Mouse (Mus musculus) MEL (cell line): ENCODE measurements at regions not wholly inside any gene's neighbourhood (a gene's known extent, or its start where the extent isn't known, plus 50 kb on each side); places are given as distances from the start of the nearest gene placed in this dataset.

Experiments
- CTCF ChIP-seq, 3 experiments: IDR thresholded peaks in 2 of 3; conservative IDR thresholded peaks in 1 of 3; 2 replicates each; pipeline ENCODE4 v1.5.1; 2011 to 2012; ENCODE audit warnings: low read length in 3 of 3, low read depth in 2 of 3, mild to moderate bottlenecking in 2 of 3, improper control_type of control experiment in 1 of 3, inconsistent platforms in 1 of 3, mixed read lengths in 1 of 3, moderate library complexity in 1 of 3; ENCODE audit not compliant: control insufficient read depth in 1 of 3, insufficient read depth in 1 of 3, poor library complexity in 1 of 3, severe bottlenecking in 1 of 3
- E2F4 ChIP-seq: IDR thresholded peaks from 2 replicates; pipeline ENCODE4 v1.6.1; 2011; ENCODE audit warnings: low read depth, low read length, improper control_type of control experiment, borderline replicate concordance
- ELF1 ChIP-seq: IDR thresholded peaks from 2 replicates; pipeline ENCODE4 v1.6.1; 2014; ENCODE audit warnings: low read depth, mild to moderate bottlenecking, inconsistent platforms, low read length, improper control_type of control experiment, moderate library complexity
- EP300 ChIP-seq, 2 experiments: IDR thresholded peaks; 2 replicates each; pipeline ENCODE4 v1.6.1; 2011; ENCODE audit warnings: improper control_type of control experiment in 2 of 2, low read length in 2 of 2, low read depth in 1 of 2, mild to moderate bottlenecking in 1 of 2
- GATA1 ChIP-seq: IDR thresholded peaks from 2 replicates; pipeline ENCODE4 v1.6.1; 2011; ENCODE audit warnings: low read depth, low read length, improper control_type of control experiment
- MAFK ChIP-seq: IDR thresholded peaks from 2 replicates; pipeline ENCODE4 v1.6.1; 2011; ENCODE audit warnings: low read depth, mild to moderate bottlenecking, low read length, improper control_type of control experiment, borderline replicate concordance
- MAZ ChIP-seq: IDR thresholded peaks from 2 replicates; pipeline ENCODE4 v1.6.1; 2012; ENCODE audit warnings: low read depth, mild to moderate bottlenecking, inconsistent platforms, low read length, improper control_type of control experiment
- MYC ChIP-seq: IDR thresholded peaks from 2 replicates; pipeline ENCODE4 v1.6.1; 2011; ENCODE audit warnings: low read depth, mild to moderate bottlenecking, low read length, improper control_type of control experiment, moderate library complexity
- POLR2A ChIP-seq, 2 experiments: IDR thresholded peaks; 2 replicates each; pipeline ENCODE4 v1.6.1; 2011 to 2012; ENCODE audit warnings: low read length in 2 of 2, mild to moderate bottlenecking in 2 of 2, control low read depth in 1 of 2, improper control_type of control experiment in 1 of 2, low read depth in 1 of 2, moderate library complexity in 1 of 2; ENCODE audit not compliant: control insufficient read depth in 1 of 2, insufficient read depth in 1 of 2, poor library complexity in 1 of 2
- POLR2AphosphoS5 ChIP-seq: IDR thresholded peaks from 2 replicates; pipeline ENCODE4 v1.6.1; 2012; ENCODE audit warnings: low read depth, borderline replicate concordance, mild to moderate bottlenecking, inconsistent platforms, low read length, moderate library complexity, mixed read lengths
- RCOR1 ChIP-seq: IDR thresholded peaks from 2 replicates; pipeline ENCODE4 v1.6.1; 2012; ENCODE audit warnings: low read depth, mild to moderate bottlenecking, inconsistent platforms, low read length, improper control_type of control experiment
- SIN3A ChIP-seq: IDR thresholded peaks from 2 replicates; pipeline ENCODE4 v1.6.1; 2012; ENCODE audit warnings: low read length, improper control_type of control experiment, inconsistent platforms
- TCF12 ChIP-seq: IDR thresholded peaks from 2 replicates; pipeline ENCODE4 v1.6.1; 2014; ENCODE audit warnings: low read depth, mild to moderate bottlenecking, inconsistent platforms, low read length, improper control_type of control experiment, moderate library complexity
- ZNF384 ChIP-seq: IDR thresholded peaks from 2 replicates; pipeline ENCODE4 v1.6.1; 2012; ENCODE audit warnings: low read depth, mild to moderate bottlenecking, inconsistent platforms, low read length, improper control_type of control experiment

- TF ChIP-seq CTCF (IDR thresholded peaks at IDR 0.05 in 2 of 3, conservative IDR thresholded peaks at IDR 0.05 in 1 of 3; ENCODE audit: control insufficient read depth in 1 of 3, insufficient read depth in 1 of 3, low read depth in 2 of 3, low read length in 3 of 3, poor library complexity in 1 of 3, severe bottlenecking in 1 of 3) (no peak), MYC (no peak), ELF1 (no peak), RCOR1 (no peak), ZNF384 (no peak), POLR2A (IDR thresholded peaks at IDR 0.05; ENCODE audit: control insufficient read depth in 1 of 2, insufficient read depth in 1 of 2, low read depth in 1 of 2, low read length in 2 of 2, poor library complexity in 1 of 2) (no peak), MAFK (no peak), TCF12 (no peak), POLR2AphosphoS5 (no peak), EP300 (IDR thresholded peaks at IDR 0.05; ENCODE audit: low read depth in 1 of 2, low read length in 2 of 2) (no peak), E2F4 (no peak), GATA1 (no peak), MAZ (no peak), SIN3A (no peak)
Observed at GRCm38 (mm10) chr9:93889256-93889655, 648.6 kb downstream of the 1190002N15Rik start.
